Mouse (Mus musculus) spleen, adult 2 months (tissue): ENCODE data around the gene Akap9. TPM values are rescaled to one million over a fixed set of nuclear protein-coding genes. Genes with fewer than 3 reads are reported as not detected.
"Not testable (repeated sequence)": the region's sequence is repeated elsewhere in the genome, so short reads cannot be mapped to it uniquely, and the experiment has no call there.

ENCODE experiments used
- DNase-seq, 2 experiments: peaks; one replicate each; pipeline versions ENCODE4 v3.0.0 to v3.0.0-alpha.2; 2012 to 2021; ENCODE audit warnings: low spot score in 2 of 2, low read depth in 1 of 2
- H3K27ac ChIP-seq: fragments of 200-500 bp; 2 replicates; pipeline ENCODE4 v1.5.1; 2012; ENCODE audit warnings: low read length, inconsistent platforms; ENCODE audit not compliant: insufficient read depth
- H3K27me3 ChIP-seq: fragments of 200-500 bp; 2 replicates; pipeline ENCODE4 v1.6.1; 2012; ENCODE audit warnings: mild to moderate bottlenecking, moderate library complexity, low read length, inconsistent platforms; ENCODE audit not compliant: control insufficient read depth, insufficient read depth
- H3K36me3 ChIP-seq: fragments of 200-500 bp; 2 replicates; pipeline ENCODE4 v1.6.1; 2012; ENCODE audit warnings: mild to moderate bottlenecking, low read length, inconsistent platforms; ENCODE audit not compliant: control insufficient read depth, insufficient read depth
- H3K4me1 ChIP-seq: fragments of 200-500 bp; 2 replicates; pipeline ENCODE4 v1.6.1; 2011; ENCODE audit warnings: inconsistent platforms; ENCODE audit not compliant: control insufficient read depth, insufficient read depth, insufficient read length
- H3K4me3 ChIP-seq: fragments of 200-500 bp; 2 replicates; pipeline ENCODE4 v1.5.1; 2011; ENCODE audit warnings: mild to moderate bottlenecking, inconsistent platforms; ENCODE audit not compliant: insufficient read depth, insufficient read length; ENCODE audit errors: extremely low read depth
- CTCF ChIP-seq: fragments of 200-500 bp; IDR thresholded peaks from 2 replicates; pipeline ENCODE4 v1.5.1; 2011; ENCODE audit warnings: mild to moderate bottlenecking, inconsistent platforms; ENCODE audit not compliant: insufficient read depth, insufficient read length, insufficient replicate concordance; ENCODE audit errors: extremely low read depth
- POLR2A ChIP-seq: fragments of 200-500 bp; IDR thresholded peaks from 2 replicates; pipeline ENCODE4 v1.6.1; 2011; ENCODE audit warnings: low read depth, low read length, inconsistent platforms
- WGBS: fragments of 180-500 bp; shearing (Covaris S2); methylation state at CpG from one replicate; pipeline ENCODE4 v1.1.7; 2018; 5-methylcytosine and 5-hydroxymethylcytosine counted together
- polyA plus RNA-seq: library from polyadenylated mRNA; depleted of rRNA; stranded (reverse); fragments of >200 nt; gene quantifications from 2 replicates; pipeline ENCODE4 v1.2.3, GENCODE M21; 2012; rRNA removed

Akap9 gene
- polyA plus RNA-seq, 1 experiment = 3.9 TPM

DNA sequence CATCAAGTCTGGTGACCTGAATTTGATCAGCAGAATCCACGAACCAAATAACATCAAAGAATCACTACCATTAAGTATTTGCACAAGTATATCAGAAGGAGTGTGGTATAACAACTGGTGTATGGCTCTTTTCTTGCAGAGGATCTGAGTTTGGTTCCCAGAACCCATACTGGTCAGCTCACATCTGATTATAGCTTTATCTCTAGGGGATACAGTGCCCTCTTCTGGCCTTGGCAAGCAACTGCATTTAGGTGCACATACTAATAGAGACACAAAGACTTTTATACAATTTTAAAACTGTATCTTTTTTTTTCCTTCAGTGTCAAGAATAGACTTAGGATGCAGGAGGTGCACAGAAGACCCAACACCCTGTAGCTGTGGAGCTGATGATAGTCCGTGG, 173.9 kb downstream of the Akap9 start:
- 94% methylated on average over 2 of the region's 2 CpGs for WGBS
- Histone ChIP-seq H3K4me1 (peaks cover 5% of the 10 kb centered on the region), H3K4me3 (no peak overlapping the region), H3K36me3 (peaks cover 13% of the 10 kb centered on the region), H3K27ac (no peak overlapping the region), H3K27me3 (no peaks in the 10 kb centered on the region)
- no peak for DNase-seq
- TF ChIP-seq POLR2A (no peak), CTCF (no peak)

DNA sequence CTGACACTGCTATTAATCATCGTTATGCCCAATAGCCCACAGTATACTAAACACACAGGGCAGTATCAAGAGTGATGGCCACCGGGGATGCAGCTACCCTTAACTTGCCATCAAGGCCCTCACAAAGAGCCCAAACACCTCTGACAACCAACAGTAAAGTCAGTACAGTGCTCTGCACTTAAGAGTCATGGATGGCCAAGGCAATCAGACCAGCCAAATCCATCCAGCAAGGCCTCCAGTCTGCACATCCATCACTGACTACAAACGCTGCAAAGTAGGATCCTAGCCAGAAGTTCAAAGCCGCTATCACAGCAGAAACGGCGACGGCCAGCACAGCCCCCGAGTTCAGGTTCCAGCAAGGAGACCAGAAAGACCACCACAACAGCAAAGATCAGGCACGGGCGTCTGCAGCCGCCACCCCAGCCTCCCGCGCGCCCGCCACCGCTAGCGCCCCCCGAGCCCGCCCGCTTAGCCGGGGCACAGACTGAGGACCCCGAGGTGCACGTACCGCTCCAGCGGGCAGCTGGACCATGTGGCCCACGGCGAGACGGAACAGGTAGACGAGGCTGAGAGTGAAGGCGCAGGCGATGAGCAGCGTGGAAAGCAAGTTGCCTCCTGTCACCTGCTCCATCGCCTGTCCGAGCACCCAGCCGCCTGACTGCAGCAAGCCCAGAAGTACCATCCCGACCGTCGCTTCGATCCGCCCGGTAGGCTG, 175.9 kb downstream of the Akap9 start:
- DNase-seq = peak in 1 of 2 experiments; percentile 12
- peaks cover 5% of the 10 kb centered on the region for H3K4me1 ChIP-seq
- 1% methylated on average over 41 of the region's 41 CpGs for WGBS
- H3K27me3 ChIP-seq = no peaks in the 10 kb centered on the region
- peaks cover 13% of the 10 kb centered on the region for H3K36me3 ChIP-seq
- H3K4me3 ChIP-seq = peak overlapping the region; percentile 93
- TF ChIP-seq CTCF = no peak
- TF ChIP-seq POLR2A = no peak
- peak overlapping the region; percentile 19; the same call in 1 of the 2 replicates for H3K27ac ChIP-seq

DNA sequence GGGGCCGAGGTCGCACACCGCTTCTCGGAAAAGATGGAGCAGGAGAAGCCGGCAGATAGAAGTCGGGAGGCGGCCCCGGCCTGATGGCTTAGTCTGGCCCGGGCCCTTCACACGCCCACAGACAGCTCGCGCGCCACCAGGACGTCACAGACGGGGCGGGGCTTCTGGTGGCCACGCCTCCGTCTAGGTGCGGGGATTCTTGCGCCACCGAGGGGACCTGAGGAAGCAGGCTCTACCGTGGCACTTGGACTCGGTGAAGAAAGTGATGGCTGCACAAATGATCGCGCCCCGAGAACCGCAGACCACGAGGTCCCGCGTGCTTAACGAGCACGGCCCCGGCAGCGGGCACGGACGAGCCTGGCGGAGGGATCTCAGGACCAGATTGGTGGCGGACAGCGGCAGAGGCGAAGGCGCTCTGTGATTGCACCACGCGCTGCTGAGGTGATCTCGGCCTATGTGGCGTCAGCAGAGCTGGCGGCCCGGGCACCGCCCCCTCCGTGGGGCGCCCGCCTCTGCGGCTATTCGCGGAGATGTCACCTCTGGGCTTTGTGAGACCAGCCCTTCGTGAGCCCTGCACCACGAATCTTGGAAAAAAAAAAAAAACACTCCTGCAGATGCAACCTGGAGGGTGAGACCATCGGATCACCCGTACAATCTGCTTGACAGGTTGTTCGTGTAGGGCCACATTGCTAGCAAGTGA, 176.6 kb downstream of the Akap9 start, which contains the start of gene Cyp51:
Gene Cyp51, minus strand, starts transcription at position 406 of the 700 bp plus-strand sequence.
- peaks cover 5% of the 10 kb centered on the region for H3K4me1 ChIP-seq
- DNase-seq = peak; percentile 84 to 87
- WGBS = under 1% methylated on average over 58 of the region's 59 CpGs

DNA sequence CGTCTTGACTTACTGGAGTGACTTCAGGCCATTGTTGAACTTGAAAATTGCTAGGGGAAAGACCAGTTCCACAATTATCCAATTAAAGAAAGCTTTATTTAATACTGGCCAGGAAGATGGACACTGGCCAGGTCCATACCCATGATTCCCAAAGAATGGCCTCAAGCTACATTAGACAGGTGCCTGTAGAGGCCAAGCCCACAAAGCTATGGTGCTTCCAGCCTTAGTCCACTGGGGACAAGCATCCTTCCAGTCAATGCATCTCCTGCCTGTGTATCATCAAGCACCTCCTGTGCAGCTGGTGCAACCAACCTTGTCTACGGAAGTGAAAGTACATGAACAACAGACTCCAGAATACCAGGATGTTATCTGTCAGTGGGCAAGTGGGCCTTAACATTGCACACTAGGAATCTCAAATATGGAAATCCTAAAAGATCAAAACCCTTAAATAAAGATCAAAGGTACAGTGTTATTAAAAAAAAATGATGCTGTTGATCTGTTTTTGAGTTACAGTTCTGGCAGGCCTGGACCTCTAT, 177.9 kb downstream of the Akap9 start:
- 94% methylated on average over 2 of the region's 2 CpGs for WGBS
- no peak for DNase-seq

More for the DNA sequence above, 176.6 kb downstream of the Akap9 start, which contains the start of gene Cyp51:
- Histone ChIP-seq H3K27me3 (no peaks in the 10 kb centered on the region), H3K36me3 (peaks cover 8% of the 10 kb centered on the region), H3K4me3 (peak within 1 kb of the TSS; percentile 93), H3K27ac (peak within 1 kb of the TSS; percentile 94)
- no peak for TF ChIP-seq CTCF
- TF ChIP-seq POLR2A = no peak; the same call in 1 of the 2 replicates

GRCm38 (mm10) chr5:4107056-4107455, 179.2 kb downstream of the Akap9 start:
- H3K27ac ChIP-seq, H3K4me1 ChIP-seq, H3K36me3 ChIP-seq, H3K4me3 ChIP-seq, H3K27me3 ChIP-seq, DNase-seq: not testable (repeated sequence)
- 77% methylated on average over 7 of the region's 7 CpGs for WGBS

More for the DNA sequence above, 177.9 kb downstream of the Akap9 start:
- Histone ChIP-seq H3K4me3 (no peak overlapping the region), H3K27ac (no peak overlapping the region), H3K27me3 (no peaks in the 10 kb centered on the region), H3K4me1 (peaks cover 5% of the 10 kb centered on the region), H3K36me3 (peaks cover 2% of the 10 kb centered on the region; the same call in 1 of the 2 replicates)
- TF ChIP-seq CTCF = no peak
- no peak for TF ChIP-seq POLR2A

GRCm38 (mm10) chr5:4112570-4113098, 184.8 kb downstream of the Akap9 start:
- TF ChIP-seq CTCF = no peak
- TF ChIP-seq POLR2A = no peak

More at GRCm38 (mm10) chr5:4112570-4113098, 184.8 kb downstream of the Akap9 start:
- Histone ChIP-seq H3K4me3 (no peak overlapping the region), H3K27ac (no peak overlapping the region), H3K4me1 (no peaks in the 10 kb centered on the region), H3K27me3 (no peaks in the 10 kb centered on the region), H3K36me3 (no peaks in the 10 kb centered on the region)
- WGBS = 89% methylated on average over 5 of the region's 5 CpGs
- DNase-seq = no peak

Other genes with a start within 250 kb of the Akap9 start
- 5.3 and 5.8 TPM in 2 replicates for gene Ankib1, start 125.1 kb upstream of the Akap9 start, polyA plus RNA-seq
- gene Krit1, start 124.9 kb upstream of the Akap9 start, polyA plus RNA-seq = 5.8 and 6.6 TPM in 2 replicates
- gene Lrrd1, start 82.9 kb upstream of the Akap9 start, polyA plus RNA-seq = 0.04 and 0.11 TPM in 2 replicates
- gene Mterf1a, start 34.1 kb upstream of the Akap9 start, polyA plus RNA-seq = 1.4 TPM in 2 replicates
- gene Cyp51, start 176.7 kb downstream of the Akap9 start, polyA plus RNA-seq = 14.3 and 19.7 TPM in 2 replicates